Mouse (Mus musculus) C2C12 (cell line): ENCODE results near the gene Gm4301.
"Not testable (repeated sequence)": the region's sequence is repeated elsewhere in the genome, so short reads cannot be mapped to it uniquely, and the experiment has no call there.

Experiments used
- CEBPB ChIP-seq: IDR thresholded peaks from one replicate; pipeline ENCODE4 v1.6.1; 2011; ENCODE audit warnings: low read depth, mild to moderate bottlenecking, control low read depth, moderate library complexity
- CTCF ChIP-seq: IDR thresholded peaks from one replicate; pipeline ENCODE4 v1.5.1; 2011; ENCODE audit not compliant: control insufficient read depth, insufficient read depth, insufficient read length
- FOSL1 ChIP-seq: IDR thresholded peaks from one replicate; pipeline ENCODE4 v1.8.0; 2011; ENCODE audit warnings: mild to moderate bottlenecking, low read length; ENCODE audit not compliant: poor library complexity, insufficient read depth, severe bottlenecking
- MAX ChIP-seq: IDR thresholded peaks from one replicate; pipeline ENCODE4 v1.6.1; 2011; ENCODE audit warnings: mild to moderate bottlenecking, control low read depth
- MYOD1 ChIP-seq: IDR thresholded peaks from one replicate; pipeline ENCODE4 v1.6.1; 2011; ENCODE audit warnings: low read depth; ENCODE audit not compliant: control insufficient read depth, insufficient read length

- TF ChIP-seq CTCF, MAX, CEBPB, FOSL1, MYOD1: not testable (repeated sequence)
Measured at GRCm38 (mm10) chr10:100340536-100340935, 5.1 kb downstream of the Gm4301 start, which contains the start of gene Gm4302.
